Mouse (Mus musculus): ENCODE measurements around the gene Frmd8. TPM values are rescaled to one million over a fixed set of nuclear protein-coding genes. Genes with fewer than 3 reads are reported as not detected.

Gene Frmd8
- polyA plus RNA-seq, 1 experiment = 18.9 TPM

- DNase-seq (ENCODE audit: low read depth) = no peak
- TF ChIP-seq POLR2A (IDR thresholded peaks at IDR 0.05; ENCODE audit: borderline replicate concordance, extremely low read depth, insufficient read depth, insufficient read length, poor library complexity, severe bottlenecking) (no peak), CTCF (IDR thresholded peaks at IDR 0.05; ENCODE audit: borderline replicate concordance, extremely low read depth, insufficient read depth, insufficient read length) (no peak)
These were observed 10.2 kb downstream of the Frmd8 start for GRCm38 (mm10) chr19:5864710-5865398.

GRCm38 (mm10) chr19:5863776-5864175, 11.3 kb downstream of the Frmd8 start:
- TF ChIP-seq POLR2A (IDR thresholded peaks at IDR 0.05; ENCODE audit: borderline replicate concordance, extremely low read depth, insufficient read depth, insufficient read length, poor library complexity, severe bottlenecking) (no peak), CTCF (IDR thresholded peaks at IDR 0.05; ENCODE audit: borderline replicate concordance, extremely low read depth, insufficient read depth, insufficient read length) (no peak)
- DNase-seq (ENCODE audit: low read depth) = no peak

GRCm38 (mm10) chr19:5862335-5863085, 12.6 kb downstream of the Frmd8 start:
- TF ChIP-seq POLR2A (IDR thresholded peaks at IDR 0.05; ENCODE audit: borderline replicate concordance, extremely low read depth, insufficient read depth, insufficient read length, poor library complexity, severe bottlenecking) = no peak
- TF ChIP-seq CTCF (IDR thresholded peaks at IDR 0.05; ENCODE audit: borderline replicate concordance, extremely low read depth, insufficient read depth, insufficient read length) = peak; percentile 4; the same call in 1 of the 2 replicates
- DNase-seq (ENCODE audit: low read depth) = no peak

GRCm38 (mm10) chr19:5856604-5857003, 18.5 kb downstream of the Frmd8 start:
- no peak for DNase-seq (ENCODE audit: low read depth)
- TF ChIP-seq CTCF (IDR thresholded peaks at IDR 0.05; ENCODE audit: borderline replicate concordance, extremely low read depth, insufficient read depth, insufficient read length) = no peak
- TF ChIP-seq POLR2A (IDR thresholded peaks at IDR 0.05; ENCODE audit: borderline replicate concordance, extremely low read depth, insufficient read depth, insufficient read length, poor library complexity, severe bottlenecking) = no peak

- TF ChIP-seq POLR2A (IDR thresholded peaks at IDR 0.05; ENCODE audit: borderline replicate concordance, extremely low read depth, insufficient read depth, insufficient read length, poor library complexity, severe bottlenecking) (no peak), CTCF (IDR thresholded peaks at IDR 0.05; ENCODE audit: borderline replicate concordance, extremely low read depth, insufficient read depth, insufficient read length) (no peak)
- DNase-seq (ENCODE audit: low read depth) = no peak
These were observed 22.9 kb downstream of the Frmd8 start for GRCm38 (mm10) chr19:5852035-5852722.

GRCm38 (mm10) chr19:5851481-5851971, 23.5 kb downstream of the Frmd8 start:
- TF ChIP-seq CTCF (IDR thresholded peaks at IDR 0.05; ENCODE audit: borderline replicate concordance, extremely low read depth, insufficient read depth, insufficient read length) = no peak
- peak; percentile 35 for DNase-seq (ENCODE audit: low read depth)

GRCm38 (mm10) chr19:5850860-5851259, 24.2 kb downstream of the Frmd8 start:
- DNase-seq (ENCODE audit: low read depth) = no peak
- no peak for TF ChIP-seq POLR2A (IDR thresholded peaks at IDR 0.05; ENCODE audit: borderline replicate concordance, extremely low read depth, insufficient read depth, insufficient read length, poor library complexity, severe bottlenecking)
- TF ChIP-seq CTCF (IDR thresholded peaks at IDR 0.05; ENCODE audit: borderline replicate concordance, extremely low read depth, insufficient read depth, insufficient read length) = no peak

GRCm38 (mm10) chr19:5849843-5850527, 25.1 kb downstream of the Frmd8 start:
- TF ChIP-seq CTCF (IDR thresholded peaks at IDR 0.05; ENCODE audit: borderline replicate concordance, extremely low read depth, insufficient read depth, insufficient read length) (peak; percentile 98), POLR2A (IDR thresholded peaks at IDR 0.05; ENCODE audit: borderline replicate concordance, extremely low read depth, insufficient read depth, insufficient read length, poor library complexity, severe bottlenecking) (no peak)
- DNase-seq (ENCODE audit: low read depth) = peak; percentile 89

GRCm38 (mm10) chr19:5848826-5849672, 26.0 kb downstream of the Frmd8 start:
- TF ChIP-seq CTCF (IDR thresholded peaks at IDR 0.05; ENCODE audit: borderline replicate concordance, extremely low read depth, insufficient read depth, insufficient read length) (no peak), POLR2A (IDR thresholded peaks at IDR 0.05; ENCODE audit: borderline replicate concordance, extremely low read depth, insufficient read depth, insufficient read length, poor library complexity, severe bottlenecking) (no peak)
- no peak for DNase-seq (ENCODE audit: low read depth)
